Mouse (Mus musculus) retina, embryonic 14.5 days (tissue): Measurements from ENCODE around the gene Gm10226.
"Not testable (repeated sequence)": the region's sequence is repeated elsewhere in the genome, so short reads cannot be mapped to it uniquely, and the experiment has no call there.

Experiments
- DNase-seq: peaks from one replicate; pipeline ENCODE4 v3.0.0-alpha.2; 2015; ENCODE audit warnings: low spot score

The Gm10226 gene

DNA sequence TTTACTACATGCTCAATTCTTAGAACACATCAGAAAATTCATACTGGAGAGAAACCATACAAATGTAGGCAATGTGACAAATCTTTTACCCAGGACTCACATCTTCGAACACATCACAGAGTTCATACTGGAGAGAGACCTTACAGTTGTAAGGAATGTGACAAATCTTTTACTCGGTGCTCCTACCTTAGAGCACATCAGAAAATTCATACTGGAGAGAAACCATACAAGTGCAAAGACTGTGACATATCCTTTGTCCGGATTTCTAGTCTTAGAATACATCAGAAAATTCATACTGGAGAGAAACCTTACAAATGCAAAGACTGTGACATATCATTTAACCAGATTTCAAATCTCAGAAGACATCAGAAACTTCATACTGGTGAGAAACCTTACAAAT is at the start of gene Gm10226:
Gene Gm10226 (plus strand): TSS at position 301 of the 400 bp plus-strand sequence.
- DNase-seq, result no peak

DNA sequence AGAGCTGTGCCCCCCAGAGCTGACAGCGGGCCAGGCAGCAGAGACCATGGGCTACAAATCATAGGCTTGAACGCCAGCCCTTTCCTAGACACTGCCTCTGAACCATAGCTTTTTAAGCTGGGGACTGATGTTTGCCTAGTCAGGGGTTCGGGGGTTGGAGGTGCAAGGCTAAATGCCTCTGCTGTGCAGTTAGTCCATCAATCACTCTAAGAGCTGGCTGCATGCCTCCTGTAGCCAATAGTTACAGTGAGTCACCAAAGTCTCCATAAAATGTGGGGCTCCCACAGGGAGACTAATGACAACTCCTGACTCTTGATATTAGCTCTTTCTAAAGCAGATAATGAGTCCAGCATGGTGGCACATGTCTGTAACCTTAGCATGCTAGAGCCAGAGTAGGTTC is 42.9 kb upstream of the Gm10226 start:
- DNase-seq, result no peak

DNA sequence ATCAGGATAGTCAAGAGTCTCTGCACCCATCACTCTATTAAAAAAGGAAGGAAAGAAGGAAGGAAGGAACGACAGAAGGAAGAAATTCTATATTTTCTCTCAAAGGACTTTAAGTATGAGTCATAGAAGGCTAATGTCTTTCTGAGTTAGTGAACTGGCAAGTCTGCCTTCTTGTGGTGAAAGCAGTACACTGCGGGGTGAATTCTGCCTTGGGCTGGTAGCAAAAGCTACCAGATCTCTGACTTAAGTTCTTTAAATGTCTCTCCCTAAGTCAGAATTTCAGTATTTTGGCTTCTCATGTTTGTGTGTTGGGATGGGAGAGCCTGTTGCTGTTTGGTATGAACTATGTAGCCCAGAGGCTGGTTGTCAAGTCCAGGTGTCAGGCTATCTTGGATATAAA is 41.7 kb upstream of the Gm10226 start:
- peak; percentile 57 for DNase-seq

DNA sequence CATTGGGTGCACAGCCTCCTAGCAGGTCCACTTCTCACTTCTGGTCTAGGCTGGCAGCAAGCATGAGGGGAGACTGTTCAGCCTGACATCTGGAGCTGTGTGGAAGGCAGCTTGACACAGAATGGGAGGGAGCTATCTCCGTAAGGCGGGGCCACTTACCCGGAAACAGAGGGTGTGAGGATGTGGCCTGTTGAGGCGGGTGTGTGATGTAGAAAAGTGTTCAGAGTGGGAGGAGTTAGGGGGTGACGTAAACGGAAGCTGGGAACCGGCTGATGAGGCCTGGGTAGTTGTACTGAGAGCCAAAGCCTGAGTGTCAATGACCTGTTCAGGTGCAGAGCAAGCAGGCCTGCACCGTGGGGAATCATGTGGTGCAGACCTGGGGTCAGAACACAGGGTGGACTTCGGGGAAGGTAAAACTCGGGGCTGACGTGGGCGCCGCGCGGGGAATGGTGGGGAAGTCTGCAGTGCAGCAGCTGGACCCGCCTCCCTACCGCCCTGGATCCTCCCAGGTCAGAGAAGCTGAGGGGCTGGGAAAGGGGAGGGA is 41.2 kb upstream of the Gm10226 start, which contains the start of gene Zfp983:
Gene Zfp983 (plus strand): TSS at position 261 of the 544 bp plus-strand sequence.
- peak; percentile 89 for DNase-seq

DNA sequence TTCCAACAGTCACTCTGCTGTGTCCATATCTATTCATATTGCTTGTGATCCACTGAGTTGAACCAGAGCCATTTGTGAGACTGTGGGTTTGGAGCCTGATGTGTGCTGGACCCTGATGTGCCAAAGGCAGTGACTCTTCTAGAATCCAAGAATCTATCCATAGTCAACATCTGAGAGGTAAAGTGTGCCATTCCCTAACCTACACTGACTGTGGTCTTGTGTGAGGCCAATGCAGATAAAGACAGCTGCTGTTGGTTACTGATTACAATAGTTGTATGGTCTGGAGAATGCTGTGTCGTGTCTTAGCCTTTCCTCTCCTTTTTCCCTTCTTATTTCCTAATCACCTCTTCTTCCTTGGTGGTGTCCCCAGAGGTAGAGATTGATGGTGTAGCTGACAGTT is 12.8 kb upstream of the Gm10226 start:
- not testable (repeated sequence) for DNase-seq

DNA sequence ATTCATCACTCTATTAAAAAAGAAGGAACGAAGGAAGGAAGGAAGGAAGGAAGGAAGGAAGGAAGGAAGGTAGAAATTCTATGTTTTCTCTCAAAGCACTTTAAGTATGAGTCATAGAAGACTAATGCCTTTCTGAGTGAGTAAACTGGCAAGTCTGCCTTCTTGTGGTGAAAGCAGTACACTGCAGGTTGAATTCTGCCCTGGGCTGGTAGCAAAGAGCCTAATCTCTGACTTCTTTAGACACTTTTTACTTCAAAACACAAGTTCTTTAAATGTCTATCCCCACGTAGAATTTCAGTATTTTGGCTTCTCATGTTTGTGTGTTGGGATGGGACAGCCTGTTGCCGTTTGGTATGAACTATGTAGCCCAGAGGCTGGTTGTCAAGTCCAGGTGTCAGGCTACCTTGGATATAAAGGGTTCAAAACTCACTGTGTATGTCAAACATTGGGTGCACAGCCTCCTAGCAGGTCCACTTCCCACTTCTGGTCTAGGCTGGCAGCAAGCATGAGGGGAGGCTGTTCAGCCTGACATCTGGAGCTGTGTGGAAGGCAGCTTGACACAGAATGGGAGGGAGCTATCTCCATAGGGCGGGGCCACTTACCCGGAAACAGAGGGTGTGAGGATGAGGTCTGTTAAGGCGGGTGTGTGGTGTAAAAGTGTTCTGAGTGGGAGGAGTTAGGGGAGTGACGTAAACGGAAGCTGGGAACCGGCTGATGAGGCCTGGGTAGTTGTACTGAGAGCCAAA is 12.2 kb upstream of the Gm10226 start:
- DNase-seq, result peak; percentile 88

DNA sequence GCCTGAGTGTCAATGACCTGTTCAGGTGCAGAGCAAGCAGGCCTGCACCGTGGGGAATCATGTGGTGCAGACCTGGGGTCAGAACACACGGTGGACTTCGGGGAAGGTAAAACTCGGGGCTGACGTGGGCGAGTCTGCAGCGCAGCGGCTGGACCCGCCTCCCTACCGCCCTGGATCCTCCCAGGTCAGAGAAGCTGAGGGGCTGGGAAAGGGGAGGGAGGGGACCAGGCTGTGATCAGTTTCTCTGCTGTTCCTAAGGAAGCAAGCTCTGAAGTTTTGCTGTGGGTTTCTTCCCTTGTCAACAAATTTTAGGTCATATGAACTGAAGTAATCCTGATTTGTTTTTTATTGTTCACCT is 11.7 kb upstream of the Gm10226 start:
- not testable (repeated sequence) for DNase-seq

DNA sequence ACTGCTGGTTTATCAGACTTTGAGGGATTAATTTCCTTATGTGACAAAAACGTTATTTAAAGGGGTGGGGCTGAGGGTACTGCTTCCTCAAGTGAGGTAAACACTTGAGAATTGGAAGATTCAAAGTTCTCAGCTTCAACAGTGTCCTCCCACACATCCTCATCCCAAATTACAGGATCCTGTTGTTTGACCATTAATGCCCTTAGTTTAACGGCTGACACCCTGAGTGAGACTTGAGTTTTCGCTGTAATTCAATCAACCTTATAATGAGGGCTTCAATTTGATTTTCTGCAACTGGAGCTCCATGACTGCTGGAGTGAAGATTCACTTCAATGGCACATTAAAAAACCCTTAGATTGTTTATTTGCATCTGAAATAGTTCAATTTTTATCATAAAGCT is 1.7 kb downstream of the Gm10226 start:
- no peak for DNase-seq

DNA sequence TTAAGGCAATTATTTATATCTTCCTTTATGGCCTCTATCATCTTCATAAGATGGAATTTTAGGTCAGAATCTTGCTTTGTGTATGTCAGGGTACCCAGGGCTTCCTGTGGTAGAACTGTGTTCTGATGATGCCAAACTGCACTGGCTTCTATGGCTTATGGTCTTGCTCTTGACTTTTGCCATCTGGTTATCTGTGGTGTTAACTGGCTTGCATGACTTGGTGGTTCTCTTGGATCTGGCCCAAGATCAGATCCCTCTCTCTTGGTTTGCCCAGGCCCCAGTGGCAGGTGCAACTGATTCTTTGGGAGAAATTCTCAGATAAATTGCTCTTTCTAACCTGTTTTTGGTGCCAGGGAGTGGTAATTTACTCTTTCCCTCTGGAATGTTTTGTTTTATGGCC is 4.4 kb downstream of the Gm10226 start:
- DNase-seq, result no peak

DNA sequence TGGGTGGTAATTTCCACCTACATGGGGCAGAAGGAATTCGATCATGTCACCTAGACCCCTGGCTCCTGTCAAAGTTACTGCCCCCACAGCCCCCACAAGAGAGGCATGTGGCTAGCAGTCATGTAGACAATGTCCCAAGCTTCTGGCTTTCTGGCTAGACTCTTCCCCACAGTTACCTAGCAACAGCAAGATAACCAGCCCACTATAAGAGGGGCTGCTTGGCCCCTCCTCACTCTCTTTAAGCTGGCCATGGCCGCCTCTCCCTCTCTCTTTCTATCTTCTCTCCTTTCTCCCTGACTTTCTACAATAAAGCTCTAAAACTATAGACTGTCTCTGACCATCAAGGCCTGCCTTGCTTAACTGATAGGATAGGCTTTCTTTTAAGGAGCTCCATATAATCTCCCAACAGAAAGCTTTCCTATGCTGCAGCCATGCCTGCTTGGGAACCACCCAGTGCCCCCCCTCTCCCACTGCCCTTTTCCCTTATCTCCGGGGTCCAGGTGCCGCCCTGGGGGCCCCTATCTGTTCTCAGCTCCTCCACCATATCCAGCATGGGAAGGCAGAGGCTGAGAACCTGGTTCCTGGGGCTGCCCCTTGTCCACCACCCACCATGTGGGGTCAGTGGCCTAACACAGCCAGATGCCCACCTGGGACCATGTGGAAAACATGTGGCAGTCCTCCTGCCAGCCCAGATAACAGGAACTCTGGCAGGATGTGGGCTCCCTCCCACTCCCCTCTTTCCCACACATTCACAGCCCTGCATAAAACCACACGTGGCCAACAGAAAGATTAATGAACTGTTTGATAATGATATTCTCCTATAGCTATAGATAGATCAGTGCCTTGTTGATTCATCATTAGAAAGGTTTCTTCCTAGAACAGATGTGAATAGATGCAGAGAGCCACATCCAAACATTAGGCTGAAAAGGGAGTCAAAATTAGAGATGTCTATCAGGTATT is 10.9 kb downstream of the Gm10226 start:
- no peak for DNase-seq

DNA sequence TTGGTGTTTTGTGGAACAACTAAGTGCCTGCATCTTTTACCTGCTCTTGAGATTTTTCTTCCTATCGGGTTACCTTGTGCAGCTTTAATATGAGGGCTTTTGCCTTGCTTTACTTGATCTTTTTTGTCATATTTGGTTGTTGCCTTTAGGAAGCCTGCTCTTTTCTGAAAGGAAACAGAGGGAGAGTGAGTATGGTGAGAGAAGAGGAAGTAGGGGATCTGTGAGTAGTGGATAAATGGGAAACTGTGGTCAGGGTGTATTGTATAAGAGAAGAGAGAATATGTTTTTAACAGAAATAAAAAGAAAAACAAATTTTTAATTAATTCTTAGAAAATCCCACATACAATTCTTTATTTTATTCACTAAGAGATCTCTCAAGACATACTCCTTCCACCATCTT is 11.8 kb downstream of the Gm10226 start:
- no peak for DNase-seq

DNA sequence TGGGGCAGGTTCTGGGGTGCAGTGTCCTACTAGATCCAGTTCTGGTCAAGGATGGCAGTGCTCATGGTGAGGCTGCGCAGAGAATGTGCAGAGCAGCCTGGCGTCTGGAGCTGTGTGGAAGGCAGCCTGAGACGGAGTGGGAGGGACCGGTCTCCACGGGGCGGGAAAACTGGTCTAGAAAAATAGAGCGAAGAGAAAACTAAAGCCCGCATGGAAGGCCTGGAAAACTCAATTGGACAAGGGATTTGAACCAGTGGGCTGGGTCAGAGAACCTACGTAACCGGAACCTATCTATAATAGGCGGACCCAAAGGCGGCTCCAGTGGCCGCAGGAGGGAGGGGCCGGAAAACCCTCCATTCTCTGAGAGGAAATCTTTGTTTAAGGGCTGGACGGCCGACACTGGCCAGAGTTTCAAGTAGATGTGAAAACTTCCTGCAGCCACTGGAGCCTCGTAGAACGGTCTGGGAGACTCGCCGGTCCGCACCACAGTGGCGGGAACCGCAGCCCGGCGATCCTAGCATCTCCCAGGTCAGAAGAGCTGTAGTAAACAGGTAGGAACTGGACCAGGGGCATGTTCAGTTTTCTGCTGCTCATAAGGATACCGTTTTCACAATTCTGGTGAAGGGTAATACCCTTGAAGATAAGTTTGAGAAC is 15.8 kb downstream of the Gm10226 start, which contains the start of gene Zfp760:
Gene Zfp760 (plus strand): TSS at position 399 of the 654 bp plus-strand sequence.
- peak; percentile 94 for DNase-seq

DNA sequence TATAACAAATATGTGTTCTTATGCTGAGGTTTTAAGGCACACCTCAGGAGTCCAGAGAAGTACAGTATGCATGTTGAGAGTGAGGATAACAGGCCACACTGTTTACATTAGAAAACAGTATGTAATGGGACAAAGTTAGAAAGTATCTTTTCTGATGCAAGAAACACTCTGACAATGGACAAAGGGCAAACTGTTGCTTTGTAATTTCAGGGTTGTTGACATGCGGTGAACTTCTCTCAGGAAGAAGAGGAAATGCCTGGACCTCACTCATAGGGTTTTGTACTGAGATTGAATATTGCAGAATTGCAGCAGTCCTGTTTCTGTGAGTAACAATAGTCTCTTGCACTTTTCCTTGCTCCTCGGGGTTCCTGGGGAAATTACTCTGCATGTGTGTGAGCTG is 16.7 kb downstream of the Gm10226 start:
- DNase-seq, result no peak

DNA sequence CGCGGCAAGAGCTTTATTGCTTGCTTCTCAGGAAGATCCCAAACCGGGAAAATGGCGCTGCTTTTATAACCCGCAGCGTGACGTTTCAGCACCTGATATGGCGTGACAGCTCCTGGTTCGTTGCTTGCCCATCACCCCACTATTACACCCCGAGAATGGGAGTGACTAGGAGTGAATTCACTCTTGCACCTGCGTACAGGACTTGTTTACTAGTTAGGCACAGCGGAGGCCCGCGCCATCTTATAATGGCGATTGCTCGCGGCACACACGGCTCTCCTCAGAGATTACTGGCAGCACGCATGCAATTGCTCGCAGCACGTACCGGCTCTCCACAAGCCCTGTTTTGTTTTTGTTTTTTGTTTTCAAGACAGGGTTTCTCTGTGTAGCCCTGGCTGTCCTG is 38.8 kb downstream of the Gm10226 start, which contains the start of gene Zfp229:
Gene Zfp229 (plus strand): TSS at position 301 of the 400 bp plus-strand sequence.
- DNase-seq, result not testable (repeated sequence)

DNA sequence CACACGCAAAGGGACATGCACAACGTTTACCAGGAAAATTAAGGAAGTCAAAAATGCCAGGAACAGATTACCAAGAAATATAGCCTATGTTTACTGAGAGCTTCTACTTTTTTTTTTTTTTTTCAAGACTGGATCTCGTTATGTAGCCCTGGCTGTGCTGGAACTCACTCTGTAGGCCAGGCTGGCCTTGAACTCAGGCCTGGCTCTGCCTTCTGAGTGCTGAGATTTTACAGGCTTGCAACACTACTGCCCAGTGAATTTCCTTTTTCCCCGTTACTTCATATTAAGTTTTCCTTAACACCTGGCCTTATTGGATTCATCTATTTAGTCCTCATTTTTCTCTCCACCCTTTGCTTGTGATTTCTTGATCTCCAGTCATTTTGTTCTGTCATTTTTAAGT is 41.4 kb downstream of the Gm10226 start:
- no peak for DNase-seq

DNA sequence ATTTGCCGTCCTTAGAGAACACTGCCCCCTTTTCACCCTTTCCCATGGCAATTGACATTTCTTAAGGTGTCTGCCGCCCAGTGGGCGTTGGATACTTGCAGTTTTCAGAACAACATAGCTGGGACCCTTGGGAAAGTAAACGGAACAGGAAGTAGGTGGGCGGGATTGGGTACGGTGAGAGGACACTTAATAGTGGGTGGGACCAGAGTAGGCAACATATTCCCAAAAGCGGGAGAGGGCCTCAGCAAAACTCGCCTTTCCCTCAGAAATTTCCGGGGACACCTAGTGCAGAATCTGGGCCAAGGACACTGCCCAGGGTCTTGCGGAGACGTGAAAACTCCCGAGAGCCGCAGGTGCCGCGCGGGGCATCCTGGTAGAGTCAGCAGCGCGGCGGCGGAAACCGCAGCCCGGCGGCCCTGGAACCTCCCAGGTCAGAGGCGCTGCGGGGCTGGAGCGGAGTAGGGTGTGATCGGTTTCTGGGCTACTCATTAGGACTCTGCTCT is 41.9 kb downstream of the Gm10226 start:
- DNase-seq, result peak; percentile 84
